Mouse (Mus musculus): ENCODE measurements around the gene Nelfcd. TPM values are rescaled to one million over a fixed set of nuclear protein-coding genes. Genes with fewer than 3 reads are reported as not detected.

The Nelfcd gene
- polyA plus RNA-seq, 2 experiments from 2014 or later = 53.4 to 105 TPM

Other genes with a start within 250 kb of the Nelfcd start
- 100 to 1,000 TPM in 1 of 2 experiments, 10 to 100 TPM in 1; 96.1 to 130 TPM for gene Gnas, start 131.5 kb upstream of the Nelfcd start, polyA plus RNA-seq (2017; shearing (Covaris generic))
- gene Gm20721, start 69.1 kb upstream of the Nelfcd start, polyA plus RNA-seq (2017; shearing (Covaris generic)) = 1 to 10 TPM; 1.6 to 2.3 TPM
- 100 to 1,000 TPM in 1 of 2 experiments, 10 to 100 TPM in 1; 91.9 to 125 TPM for gene Ctsz, start 23.2 kb downstream of the Nelfcd start, polyA plus RNA-seq (2017; shearing (Covaris generic))
- not detected for gene Tubb1, start 34.9 kb downstream of the Nelfcd start, polyA plus RNA-seq (2017; shearing (Covaris generic))
- gene Atp5e, start 48.3 kb downstream of the Nelfcd start, polyA plus RNA-seq (2017; shearing (Covaris generic)) = 100 to 1,000 TPM; 552 to 670 TPM
- 10 to 100 TPM; 69.8 to 85.8 TPM for gene Prelid3b, start 57.3 kb downstream of the Nelfcd start, polyA plus RNA-seq (2017; shearing (Covaris generic))
- gene Zfp831, start 227.7 kb downstream of the Nelfcd start, polyA plus RNA-seq (2017; shearing (Covaris generic)) = 1 to 10 TPM; 9.2 to 9.6 TPM